Mouse (Mus musculus) T-helper 2 cell (primary cell): ENCODE results near the gene Ttf2.

ENCODE experiments used
- in situ Hi-C: fragments of 300-600 bp; cut with MboI, MseI; formaldehyde crosslinking; loops from one replicate; pipeline ENCODE4 v1.15.1; 2025; ENCODE audit warnings: high pct_unique_total_duplicates

Ttf2 gene

DNA sequence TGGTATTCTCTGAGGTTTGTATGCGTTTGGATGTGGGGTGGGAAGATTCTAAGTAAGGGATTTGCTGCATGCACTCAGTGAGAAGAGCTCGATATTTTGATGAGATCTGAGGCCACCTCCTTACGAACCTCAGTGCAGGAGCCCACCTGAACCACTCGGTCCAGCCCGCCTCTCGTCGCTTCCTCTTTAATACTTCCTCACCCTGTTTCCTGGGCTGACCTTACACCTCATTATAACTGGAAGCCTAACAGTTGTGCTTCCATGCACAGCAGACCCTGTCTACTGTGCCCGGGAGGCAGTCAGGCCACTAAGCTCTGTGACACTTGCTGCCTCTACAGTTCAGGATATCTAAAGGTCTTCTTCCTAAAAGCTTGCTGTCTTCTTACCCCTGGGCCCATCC lies 9.8 kb upstream of the Ttf2 start:
- in situ Hi-C loops = no loop called here

DNA sequence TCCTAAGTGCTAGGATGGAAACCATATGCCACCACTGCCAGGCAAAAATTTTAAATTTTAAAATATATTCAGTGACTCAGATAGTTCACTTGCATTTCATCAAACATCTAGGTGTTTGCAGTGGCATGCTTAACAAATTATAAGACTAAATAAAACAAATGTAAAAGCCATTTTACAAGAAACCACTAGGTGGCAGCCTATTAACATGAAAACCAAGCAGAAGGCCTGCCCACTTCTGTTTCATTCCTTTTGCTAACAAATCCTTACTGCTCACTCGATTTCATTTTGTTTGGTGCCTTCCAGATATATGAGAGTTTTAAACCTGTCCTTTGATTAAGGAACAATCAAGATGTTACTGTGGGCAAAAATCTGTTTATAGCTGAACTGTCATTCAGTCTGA lies 4.4 kb upstream of the Ttf2 start:
- in situ Hi-C loops = loop anchor here (5.0 kb wide), 1 partner anchor 323 kb away; no protein-coding TSS in a partner anchor

DNA sequence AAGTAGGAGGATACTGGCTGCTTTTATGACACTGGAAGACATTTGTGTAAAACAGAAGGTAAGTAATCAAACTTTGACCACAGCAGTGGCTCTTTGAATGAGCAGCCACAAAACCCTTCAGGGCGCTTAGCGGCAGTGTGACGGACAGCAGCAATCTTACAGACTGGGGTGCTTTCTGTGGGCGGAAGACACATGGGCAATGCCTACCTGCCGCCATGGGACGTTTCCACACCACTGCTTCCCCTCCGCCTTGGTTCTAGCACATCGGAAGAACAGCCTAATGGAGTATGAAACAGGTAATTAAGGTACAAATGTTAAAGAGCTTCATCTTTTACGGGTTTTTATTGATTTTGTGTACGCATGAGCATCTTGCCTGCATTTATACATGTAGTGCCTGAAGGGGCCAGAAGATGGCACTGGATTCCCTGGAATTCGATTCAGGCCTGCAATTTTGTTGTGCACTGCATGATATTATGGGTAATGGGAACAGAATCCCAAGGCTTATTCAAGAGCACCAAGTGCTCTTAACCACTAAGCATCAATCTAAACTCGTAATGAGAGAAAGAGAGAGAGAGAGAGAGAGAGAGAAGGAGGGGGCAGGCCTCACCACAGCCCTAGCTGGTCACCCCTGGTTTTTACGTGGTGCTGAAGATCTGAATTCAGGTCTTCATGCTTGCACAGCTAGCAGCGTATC lies 5.5 kb downstream of the Ttf2 start:
- in situ Hi-C loops = no loop called here

DNA sequence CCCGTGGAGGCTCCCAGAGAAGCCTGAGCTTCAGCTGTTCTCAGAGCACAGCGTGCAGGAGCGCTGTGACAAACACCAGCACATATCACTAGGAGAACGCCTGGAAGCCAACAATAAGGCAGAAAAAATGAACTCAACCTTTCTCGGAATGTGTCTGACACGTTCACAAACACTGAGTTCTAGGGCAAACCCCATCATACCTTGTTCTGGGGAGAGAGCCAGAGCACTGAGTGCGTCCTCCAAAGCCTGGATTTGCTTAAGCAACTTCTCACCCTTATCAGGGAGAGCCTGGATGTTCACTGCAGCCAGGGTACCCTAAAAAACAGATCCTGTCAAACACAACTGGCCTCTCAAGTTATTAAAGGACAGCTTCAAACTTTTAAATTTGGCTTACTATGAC lies 8.0 kb downstream of the Ttf2 start:
- in situ Hi-C loops = no loop called here

DNA sequence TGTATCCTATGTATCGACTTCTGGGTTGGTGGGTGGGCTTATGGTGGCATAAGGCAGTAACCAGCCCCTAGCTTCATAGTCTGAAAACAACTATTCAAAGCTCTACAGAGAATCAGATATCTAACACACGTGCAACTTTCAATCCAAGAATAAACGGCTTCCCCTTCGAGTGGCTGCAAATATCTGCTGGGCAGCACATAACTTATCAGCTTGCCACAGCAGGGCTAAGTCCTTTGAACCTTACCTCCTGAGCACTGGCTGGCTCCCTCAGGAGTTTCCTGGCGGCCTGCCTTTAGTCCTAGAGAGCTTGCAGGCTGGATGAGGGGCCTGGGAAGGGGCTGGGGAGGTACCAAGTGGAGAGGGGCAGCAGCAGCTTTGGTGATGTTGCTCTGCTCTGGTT lies 8.5 kb downstream of the Ttf2 start:
- in situ Hi-C loops = no loop called here

DNA sequence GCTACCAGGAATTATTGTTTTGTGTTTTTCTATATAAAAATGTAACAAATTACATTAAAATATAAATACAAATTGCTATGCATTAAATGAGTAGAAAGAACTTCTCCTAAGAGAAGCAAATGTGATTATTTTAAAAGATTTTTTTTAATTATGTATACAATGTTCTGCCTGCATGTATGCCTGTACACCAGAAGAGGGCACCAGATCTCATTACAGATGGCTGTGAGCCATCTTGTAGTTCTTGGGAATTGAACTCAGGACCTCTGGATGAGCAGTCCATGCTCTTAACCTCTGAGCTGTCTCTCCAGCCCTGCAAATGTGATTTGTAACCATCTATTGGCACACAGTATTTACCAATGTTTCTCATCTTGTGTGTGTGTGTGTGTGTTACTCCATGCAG lies 14.8 kb downstream of the Ttf2 start:
- in situ Hi-C loops = loop anchor here (5.0 kb wide), 1 partner anchor 503 kb away; no protein-coding TSS in a partner anchor

DNA sequence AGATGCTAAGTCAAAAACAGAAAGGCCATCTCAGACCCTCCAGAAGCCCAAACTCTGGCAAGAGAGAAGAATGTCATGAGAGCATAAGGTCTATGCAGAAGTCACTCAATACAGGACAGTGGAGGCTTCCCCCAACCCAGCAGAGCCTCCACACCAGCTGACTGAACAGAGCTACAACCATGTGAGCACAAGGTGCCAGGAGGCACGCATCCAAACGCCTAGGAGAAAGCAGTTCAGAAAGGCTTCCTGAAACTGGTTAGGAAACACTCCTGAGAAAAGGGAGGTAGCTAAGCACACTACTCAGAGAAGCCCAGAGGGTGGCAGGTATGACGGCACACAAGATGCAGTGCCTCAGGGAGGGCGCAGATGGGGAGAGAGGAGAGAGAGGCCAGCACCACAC lies 17.9 kb downstream of the Ttf2 start:
- in situ Hi-C loops = no loop called here

DNA sequence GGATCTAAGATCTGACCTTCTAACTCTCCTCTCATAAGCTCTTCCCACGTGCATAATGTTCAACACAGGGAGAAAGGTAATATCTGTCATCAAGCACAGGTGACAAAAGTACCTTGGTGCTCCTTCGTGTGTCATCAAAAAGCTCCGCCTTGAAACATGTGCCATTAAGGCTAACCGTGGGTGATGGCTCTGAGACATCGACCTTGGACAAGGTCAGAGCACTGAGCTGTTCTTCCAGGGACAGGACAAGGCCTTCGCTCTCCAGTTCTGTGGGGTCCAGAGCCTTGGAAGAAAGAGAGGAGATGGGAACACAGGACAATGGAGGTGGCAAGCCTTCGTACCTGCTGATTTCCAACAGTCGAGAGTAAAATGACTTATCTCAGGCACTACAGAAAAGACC lies 22.2 kb downstream of the Ttf2 start:
- in situ Hi-C loops = no loop called here

DNA sequence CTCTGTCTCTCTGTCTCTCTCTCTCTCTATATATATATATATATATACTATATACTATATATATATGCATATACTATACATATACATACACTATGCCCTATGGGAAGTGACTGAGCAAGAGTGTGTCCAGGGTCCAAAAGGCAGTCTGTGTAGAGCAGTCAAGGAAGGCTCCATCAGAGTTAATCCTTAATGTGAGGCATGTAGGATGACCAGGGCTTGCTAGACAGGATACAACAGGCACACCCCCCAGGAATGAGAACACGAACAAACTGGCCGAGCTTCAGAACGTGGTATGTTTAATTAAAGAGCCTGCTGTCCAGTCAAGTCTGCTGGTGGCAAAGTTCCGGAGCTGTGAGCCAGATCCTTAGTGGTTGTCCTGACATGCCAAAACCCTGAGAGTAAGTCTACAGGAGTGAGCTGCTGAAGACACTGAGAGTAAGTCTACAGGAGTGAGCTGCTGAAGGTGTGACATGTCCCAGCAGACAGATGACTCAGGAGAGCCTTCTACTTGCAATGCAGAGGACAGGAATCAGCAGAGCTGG lies 28.9 kb downstream of the Ttf2 start:
- in situ Hi-C loops = no loop called here

DNA sequence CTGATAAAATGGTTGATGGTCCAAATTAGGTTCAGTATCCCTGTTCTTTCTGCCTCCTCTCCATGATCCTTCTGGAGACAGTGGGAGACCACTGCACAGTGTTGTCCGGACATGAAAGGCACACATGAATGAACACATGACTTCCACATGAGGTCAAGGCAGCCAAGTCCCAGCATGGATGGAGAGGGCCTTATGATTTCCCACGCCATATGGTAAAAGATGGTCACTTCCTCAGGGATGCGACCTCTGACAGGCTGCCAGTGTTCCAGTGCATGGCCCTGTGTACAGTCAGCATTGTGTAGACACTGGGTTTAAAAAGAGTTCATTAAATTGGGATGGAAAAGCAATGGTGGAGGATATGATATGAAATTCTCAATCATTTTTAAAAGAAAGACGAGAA lies 31.3 kb downstream of the Ttf2 start:
- in situ Hi-C loops = no loop called here

DNA sequence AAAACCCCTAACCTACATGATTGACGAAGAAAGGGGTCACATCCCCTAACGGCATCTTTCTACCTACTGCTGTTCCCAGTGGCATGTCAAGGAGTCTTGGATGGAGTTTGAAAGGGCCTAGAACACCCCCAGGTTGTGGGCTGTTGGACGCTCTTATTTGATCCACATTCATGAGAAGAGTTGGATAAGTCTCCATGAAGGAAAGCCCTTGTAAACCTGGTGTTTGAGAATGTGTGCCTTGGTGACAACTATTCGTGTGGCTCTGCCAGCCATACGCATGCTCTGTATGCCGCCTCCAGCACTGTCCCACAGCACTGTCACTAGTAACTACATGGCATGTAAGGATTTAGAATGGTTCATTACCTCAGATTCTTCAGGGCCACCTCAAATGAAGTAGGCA lies 33.3 kb downstream of the Ttf2 start:
- in situ Hi-C loops = no loop called here

DNA sequence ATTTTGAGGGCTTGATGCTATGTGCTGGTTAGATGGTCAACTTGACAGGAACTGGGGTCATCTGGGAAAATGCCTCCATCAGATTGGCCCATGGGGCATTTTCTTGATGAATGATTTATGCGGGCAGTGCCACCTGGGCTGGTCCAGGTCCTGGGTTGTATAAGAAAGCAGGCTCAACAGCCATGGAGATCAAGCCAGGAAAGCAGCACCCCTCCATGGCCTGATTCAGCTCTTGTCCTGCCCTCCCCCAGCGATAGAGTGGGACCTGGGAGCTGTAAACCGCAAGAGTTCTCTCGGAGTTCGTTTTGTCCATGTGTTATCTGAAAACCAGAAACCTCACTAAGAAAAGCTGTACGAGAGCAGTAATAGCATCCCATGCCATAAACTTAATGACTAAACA lies 33.9 kb downstream of the Ttf2 start:
- in situ Hi-C loops = no loop called here

DNA sequence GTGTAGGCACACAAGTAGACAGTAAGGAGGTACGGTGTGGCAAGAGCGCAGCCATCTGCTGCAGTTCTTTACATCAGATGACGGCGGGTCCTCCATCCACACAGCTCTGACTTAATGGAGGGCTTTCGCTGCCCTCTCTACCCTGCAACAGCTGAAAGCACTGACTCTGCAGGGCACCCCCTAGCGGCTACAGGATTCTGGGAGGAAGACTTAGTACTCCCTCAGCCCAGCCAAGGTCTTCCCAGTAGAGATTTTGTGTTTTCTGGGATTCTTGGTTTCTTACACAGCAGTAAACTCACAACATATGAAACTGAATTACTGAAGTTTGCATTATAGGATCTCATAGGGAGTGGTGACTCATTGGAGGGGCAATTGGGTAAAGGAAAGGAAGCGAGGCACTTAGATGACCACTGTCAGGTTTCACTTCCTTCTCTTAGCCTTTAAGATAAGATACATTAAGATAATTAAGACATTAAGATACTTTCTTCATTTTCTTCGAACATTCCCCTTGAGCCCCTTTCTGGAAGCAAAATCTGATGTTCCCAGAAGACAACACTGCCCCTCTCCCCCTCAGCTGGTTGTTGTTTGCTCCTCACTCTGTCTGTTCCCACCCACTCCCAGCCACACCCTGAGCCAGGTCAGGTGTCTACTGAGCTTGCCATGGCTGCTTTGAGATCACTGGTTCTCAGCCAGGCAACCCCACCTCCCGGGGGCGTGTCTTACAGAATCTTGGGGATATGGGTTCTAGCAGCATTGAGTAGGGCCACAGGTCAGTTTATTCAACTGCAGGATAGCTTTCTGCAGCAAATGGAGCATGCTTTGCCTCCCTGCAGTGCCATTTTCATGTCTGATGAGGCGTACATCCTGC lies 37.2 kb downstream of the Ttf2 start:
- in situ Hi-C loops = no loop called here

DNA sequence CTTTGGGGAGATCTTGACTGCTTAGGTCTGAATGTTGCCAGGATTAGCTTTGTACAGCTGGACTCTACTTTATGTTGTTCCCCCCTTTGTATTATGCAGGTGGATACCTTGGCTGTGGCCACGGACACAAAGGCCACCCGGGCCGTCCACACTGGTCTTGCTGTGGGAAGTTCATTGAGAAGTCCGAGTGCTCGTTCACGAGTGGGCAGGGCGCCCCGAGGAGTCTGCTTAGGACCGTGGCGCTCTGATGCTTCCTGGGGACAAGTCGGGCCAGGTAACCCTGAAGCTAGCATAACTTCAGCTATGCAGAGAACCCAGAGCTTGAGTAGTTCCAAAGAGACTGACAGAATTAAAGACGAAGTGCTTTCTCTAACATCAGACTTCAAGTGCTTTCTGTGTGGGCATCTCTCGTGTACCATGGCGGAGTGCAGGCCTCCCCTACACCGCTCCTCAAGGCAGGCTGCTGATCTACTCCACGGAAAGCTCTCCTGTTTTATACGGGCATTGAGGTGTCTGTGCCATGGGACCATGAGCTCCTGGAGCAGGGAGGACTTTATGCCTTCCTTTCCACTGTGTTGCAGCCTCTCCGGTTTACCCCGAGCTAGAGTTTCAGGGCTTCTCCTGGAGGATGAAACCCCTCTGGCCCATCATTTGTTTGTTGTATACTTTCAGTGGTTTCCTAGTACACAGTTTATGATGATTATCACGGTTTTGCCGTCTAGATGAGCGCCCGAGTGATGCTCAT lies 38.0 kb downstream of the Ttf2 start:
- in situ Hi-C loops = no loop called here

DNA sequence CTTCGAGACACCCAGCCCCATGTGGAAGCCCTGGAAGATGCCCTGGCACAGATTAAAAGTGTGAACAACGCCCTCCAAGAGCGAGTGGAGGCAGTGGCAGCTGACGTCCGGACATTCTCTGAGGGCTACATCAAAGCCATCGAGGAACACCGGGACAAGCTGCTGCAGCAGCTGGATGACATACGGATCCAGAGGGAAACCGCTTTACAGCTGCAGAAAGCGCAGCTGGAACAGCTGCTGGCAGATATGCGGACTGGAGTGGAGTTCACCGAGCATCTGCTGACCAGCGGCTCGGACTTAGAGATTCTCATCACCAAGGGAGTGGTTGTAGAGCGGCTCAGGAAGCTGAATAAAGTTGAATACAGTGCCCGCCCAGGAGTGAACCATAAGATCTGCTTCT lies 44.3 kb downstream of the Ttf2 start:
- in situ Hi-C loops = no loop called here

DNA sequence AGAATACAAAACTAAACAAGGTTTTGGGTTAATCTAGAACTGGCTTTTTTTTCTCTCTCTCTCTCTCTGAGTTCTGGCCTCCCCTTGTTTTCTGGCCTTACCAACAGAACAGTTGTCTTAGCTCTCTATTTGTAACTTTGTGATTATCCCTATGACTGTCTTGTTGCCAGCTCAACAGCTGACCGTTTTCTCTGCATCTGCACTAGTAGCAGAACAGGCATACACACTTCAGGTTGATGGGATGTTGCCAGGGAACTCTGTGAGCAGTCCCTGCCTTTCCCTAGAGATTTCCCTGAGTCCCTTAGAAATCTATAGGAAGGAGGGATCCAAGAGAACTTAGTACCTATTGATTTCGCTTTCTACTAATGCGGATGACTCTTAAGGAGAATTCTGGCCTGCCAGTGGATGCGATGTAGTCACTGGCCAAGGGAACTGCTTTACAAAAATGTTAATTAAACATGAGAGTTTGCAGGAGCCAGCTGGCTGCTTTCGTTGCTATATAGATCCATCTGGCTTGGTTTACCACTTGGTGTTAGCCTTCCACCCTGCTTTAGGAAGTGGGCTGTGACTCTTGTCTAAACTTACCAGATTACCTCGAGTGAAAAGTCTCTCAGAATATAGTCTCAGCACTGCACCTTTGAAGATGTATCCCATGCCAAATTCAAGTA lies 45.3 kb downstream of the Ttf2 start:
- in situ Hi-C loops = no loop called here

DNA sequence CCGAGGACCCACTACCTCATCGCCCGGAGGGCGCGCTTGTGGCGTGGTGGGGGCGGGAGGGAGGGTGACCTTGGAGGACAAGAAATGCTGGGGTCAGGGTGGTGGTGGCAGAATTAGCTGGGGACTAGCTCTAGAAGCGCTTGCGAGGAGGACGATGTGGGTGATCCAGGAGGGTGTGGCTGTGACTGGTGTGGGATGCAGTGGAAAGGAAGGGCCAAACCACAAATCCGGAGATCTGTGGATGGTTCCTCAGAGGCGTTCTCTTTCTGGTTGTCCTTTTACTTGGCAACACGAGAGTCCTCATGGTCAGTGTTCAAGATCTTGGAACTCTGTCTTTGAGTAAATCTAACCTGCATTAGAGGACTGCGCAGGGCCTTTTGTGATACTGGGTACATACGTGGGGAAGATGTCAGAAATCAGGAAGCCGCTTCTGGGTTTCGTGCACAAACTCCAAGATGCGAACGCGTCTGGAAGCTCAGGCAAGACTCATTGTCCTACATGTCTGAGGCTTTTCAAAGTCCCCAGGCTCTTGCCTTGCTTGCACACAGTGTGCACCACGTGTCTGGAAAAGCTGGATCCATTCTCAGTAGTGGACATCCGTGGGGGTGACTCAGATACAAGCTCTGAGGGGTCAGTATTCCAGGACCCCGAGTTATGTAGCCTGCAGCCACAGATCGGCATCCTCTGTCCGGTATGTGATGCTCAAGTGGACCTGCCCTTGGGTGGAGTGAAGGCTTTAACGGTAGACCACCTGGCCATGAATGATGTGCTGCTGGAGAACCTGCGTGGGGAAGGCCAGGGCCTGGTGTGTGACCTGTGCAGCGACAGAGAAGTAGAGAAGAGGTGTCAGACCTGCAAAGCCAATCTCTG lies 46.7 kb downstream of the Ttf2 start:
- in situ Hi-C loops = no loop called here

DNA sequence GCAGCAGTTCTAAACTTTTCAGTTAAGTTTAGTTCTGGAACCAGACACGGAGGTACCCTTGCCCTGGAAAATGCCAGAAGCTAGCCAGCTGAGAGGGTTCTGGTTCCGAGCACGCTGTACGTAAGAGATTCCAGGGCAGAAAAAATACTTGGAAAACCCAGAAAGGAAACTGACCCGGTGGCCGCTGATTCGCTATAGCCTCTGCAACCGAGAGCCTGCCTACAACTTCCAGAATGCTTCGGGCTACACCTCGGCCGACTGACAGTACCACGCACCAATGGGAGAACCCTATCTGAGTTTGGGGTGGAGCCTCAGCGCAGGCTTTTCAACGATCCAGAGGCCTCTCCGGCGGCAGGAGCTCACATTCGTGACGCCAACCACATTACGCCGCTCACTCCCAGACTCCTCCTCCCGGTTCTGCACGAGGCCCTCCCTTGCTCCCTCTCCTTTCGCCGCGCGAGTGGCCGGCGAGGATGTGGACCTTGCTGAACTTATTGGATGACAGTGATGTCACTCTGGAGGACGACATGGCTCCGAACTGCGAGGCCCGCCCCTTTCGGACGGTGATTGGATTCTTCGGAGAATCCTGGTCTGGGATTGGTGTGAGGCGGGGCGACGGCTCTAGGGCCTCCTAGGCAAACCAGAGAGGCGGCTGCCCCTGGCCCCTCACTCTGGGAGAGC lies 47.5 kb downstream of the Ttf2 start, which contains the start of gene Trim45:
TSS of gene Trim45 (plus strand) at position 378 of the 681 bp plus-strand sequence.
- in situ Hi-C loops = no loop called here

DNA sequence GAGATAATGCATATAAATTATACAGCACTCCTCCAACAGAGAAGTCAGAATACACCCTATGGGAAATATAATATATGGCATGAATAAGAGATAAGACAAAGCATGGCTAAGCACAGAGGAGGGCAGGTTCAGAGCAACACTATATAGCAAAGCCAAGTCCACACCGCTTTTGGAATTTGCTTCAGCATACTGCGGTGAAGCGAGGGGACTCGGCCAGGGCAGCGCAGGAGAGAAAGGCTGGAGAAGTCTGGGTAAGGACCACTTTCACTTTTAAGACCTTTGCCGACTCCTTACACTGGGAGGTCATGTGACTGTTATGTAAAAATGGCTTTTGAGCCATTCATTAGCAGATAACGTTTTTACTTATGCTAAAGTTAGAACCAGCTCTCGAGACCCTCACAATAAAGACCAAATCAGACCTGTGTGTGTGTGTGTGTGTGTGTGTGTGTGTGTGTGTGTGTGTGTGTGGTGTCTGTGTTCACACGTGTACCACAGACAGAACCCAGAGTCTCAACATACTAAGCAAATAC lies 48.8 kb downstream of the Ttf2 start:
- in situ Hi-C loops = no loop called here

DNA sequence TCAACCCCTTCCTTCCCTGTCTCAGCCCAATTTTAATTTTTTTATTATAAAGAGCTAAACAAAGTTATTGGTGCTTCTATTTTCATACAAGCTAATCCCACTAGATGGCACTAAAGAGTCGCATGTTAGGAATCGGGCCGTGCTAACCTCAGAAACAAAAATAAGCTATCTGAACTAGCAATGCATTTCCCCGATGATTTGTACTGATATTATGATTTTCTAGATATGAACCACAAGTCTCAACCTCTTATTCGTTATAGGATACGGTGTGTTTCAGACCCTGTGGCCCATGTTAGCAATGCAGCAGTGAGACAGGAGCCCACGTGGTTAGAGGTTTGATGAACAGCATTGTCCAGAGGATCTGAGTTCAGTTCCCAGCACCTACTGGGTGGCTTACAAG lies 52.6 kb downstream of the Ttf2 start:
- in situ Hi-C loops = no loop called here
